Mouse (Mus musculus) mesoderm, embryonic 11.5 days (tissue): ENCODE measurements around the gene Igfals.

Source experiments
- DNase-seq: peaks from one replicate; pipeline ENCODE4 v3.0.0-alpha.2; 2012; ENCODE audit warnings: low read depth, low spot score

Igfals gene

GRCm38 (mm10) chr17:24865776-24866175 lies at the start of gene Igfals:
Gene Igfals, plus strand, starts transcription at chr17:24865997.
- no peak for DNase-seq

- no peak for DNase-seq
Observed at GRCm38 (mm10) chr17:24817503-24817902, 48.3 kb upstream of the Igfals start.

- no peak for DNase-seq
Observed at GRCm38 (mm10) chr17:24818172-24818571, 47.6 kb upstream of the Igfals start.

GRCm38 (mm10) chr17:24819469-24819868 lies 46.3 kb upstream of the Igfals start:
- DNase-seq: no peak

GRCm38 (mm10) chr17:24821351-24822280 lies 44.2 kb upstream of the Igfals start:
- no peak for DNase-seq

- no peak for DNase-seq
Observed at GRCm38 (mm10) chr17:24839842-24840241, 26.0 kb upstream of the Igfals start, which contains the start of gene Hagh. Gene Hagh, plus strand, starts transcription at chr17:24840143.

GRCm38 (mm10) chr17:24840341-24840740 lies 25.5 kb upstream of the Igfals start:
- no peak for DNase-seq

- no peak for DNase-seq
Observed at GRCm38 (mm10) chr17:24841133-24841532, 24.7 kb upstream of the Igfals start.

GRCm38 (mm10) chr17:24842631-24843030 lies 23.2 kb upstream of the Igfals start:
- no peak for DNase-seq

GRCm38 (mm10) chr17:24844525-24844924 lies 21.3 kb upstream of the Igfals start:
- DNase-seq: no peak

- DNase-seq: no peak
Observed at GRCm38 (mm10) chr17:24847386-24847785, 18.4 kb upstream of the Igfals start.

- no peak for DNase-seq
Observed at GRCm38 (mm10) chr17:24848600-24849031, 17.2 kb upstream of the Igfals start.

- no peak for DNase-seq
Observed at GRCm38 (mm10) chr17:24849733-24850064, 16.1 kb upstream of the Igfals start.

GRCm38 (mm10) chr17:24850065-24850772 lies 15.6 kb upstream of the Igfals start, which contains the start of gene Fahd1:
Gene Fahd1, minus strand, starts transcription at chr17:24850364.
- peak; percentile 97 for DNase-seq

- no peak for DNase-seq
Observed at GRCm38 (mm10) chr17:24850773-24851127, 15.0 kb upstream of the Igfals start.

- no peak for DNase-seq
Observed at GRCm38 (mm10) chr17:24851381-24852125, 14.2 kb upstream of the Igfals start.

GRCm38 (mm10) chr17:24855838-24856464 lies 9.8 kb upstream of the Igfals start:
- no peak for DNase-seq

GRCm38 (mm10) chr17:24856589-24856988 lies 9.2 kb upstream of the Igfals start:
- DNase-seq: no peak

- no peak for DNase-seq
Observed at GRCm38 (mm10) chr17:24857831-24858470, 7.8 kb upstream of the Igfals start.

- no peak for DNase-seq
Observed at GRCm38 (mm10) chr17:24858967-24859366, 6.8 kb upstream of the Igfals start.

- DNase-seq: no peak
Observed at GRCm38 (mm10) chr17:24860076-24860475, 5.7 kb upstream of the Igfals start.
